Mouse (Mus musculus): ENCODE measurements at regions not wholly inside any gene's neighbourhood (a gene's known extent, or its start where the extent isn't known, plus 50 kb on each side); places are given as distances from the start of the nearest gene placed in this dataset.

- TF ChIP-seq CTCF (IDR thresholded peaks at IDR 0.05) (no peak), EP300 (IDR thresholded peaks at IDR 0.05) (no peak)
Observed at GRCm38 (mm10) chr6:94874415-94874814, 174.5 kb upstream of the Lrig1 start.
